Comparison of ENCODE assay signal across 8 mouse cellular contexts in genomic region chr16:33684162-33684702, GRCm38 (mm10). TPM values are rescaled to one million over a fixed set of nuclear protein-coding genes. Genes with fewer than 3 reads are reported as not detected.
A peak's percentile ranks its signal among the peaks of the same experiment; 100 is the strongest.
DNase-seq lines count a peak whose midpoint lies in the region; ATAC-seq and TF ChIP-seq lines count a peak whose summit lies in the region.

Gene Heg1, plus strand, starts transcription at chr16:33684370.

- H3K79me2 ChIP-seq in C2C12 (ENCODE audit: control insufficient read depth, insufficient read depth) (peaks cover 38% of the 10 kb centered on the region), myocyte (ENCODE audit: control insufficient read depth, insufficient read depth) (peaks cover 42% of the 10 kb centered on the region)
- peaks cover 3% of the 10 kb centered on the region; the same call in 1 of the 2 replicates for H3K79me2 ChIP-seq in liver, adult 2 months (ENCODE audit: control insufficient read depth, insufficient read depth, low read length)

- WGBS in bone marrow, adult 2 months = 1% methylated on average over 52 of the region's 57 CpGs
- WGBS in embryonic facial prominence, embryonic 14.5 days = 0% methylated on average over 11 of the region's 57 CpGs
- WGBS in liver, adult 2 months = 2% methylated on average over 41 of the region's 57 CpGs
- WGBS in stomach, embryonic 14.5 days = under 1% methylated on average over 49 of the region's 57 CpGs

- ATAC-seq in embryonic facial prominence, embryonic 14.5 days (ENCODE audit: low read depth) = peak; percentile 86
- peak; percentile 57; the same call in 1 of the 2 replicates for ATAC-seq in stomach, embryonic 14.5 days (ENCODE audit: insufficient number of reproducible peaks, insufficient read depth, low FRiP score, low read depth)

- H3K4me2 ChIP-seq in embryonic facial prominence, embryonic 14.5 days (ENCODE audit: low read depth, low read length) = peak within 1 kb of the TSS; percentile 95
- peak within 1 kb of the TSS; percentile 98 for H3K4me2 ChIP-seq in myocyte (ENCODE audit: low read depth)
- peak within 1 kb of the TSS; percentile 83 for H3K4me2 ChIP-seq in stomach, embryonic 14.5 days (replicated peaks; ENCODE audit: low read depth, low read length)

- no peaks in the 10 kb centered on the region for H3K9me3 ChIP-seq in embryonic facial prominence, embryonic 14.5 days (ENCODE audit: control insufficient read depth, low read length)
- H3K9me3 ChIP-seq in stomach, embryonic 14.5 days (ENCODE audit: control insufficient read depth, low read depth, low read length) = no peaks in the 10 kb centered on the region

- peak; percentile 18 for TF ChIP-seq CTCF in C2C12 (IDR thresholded peaks at IDR 0.05; ENCODE audit: control insufficient read depth, insufficient read depth, insufficient read length)
- TF ChIP-seq CTCF in bone marrow, adult 2 months (IDR thresholded peaks at IDR 0.05; ENCODE audit: control insufficient read depth, insufficient read depth, low read length) = no peak
- no peak for TF ChIP-seq CTCF in liver, adult 2 months (IDR thresholded peaks at IDR 0.05; ENCODE audit: low read depth, low read length)

- H3K27me3 ChIP-seq in C2C12 (ENCODE audit: control insufficient read depth, insufficient read depth, insufficient read length) (no peaks in the 10 kb centered on the region), myocyte (ENCODE audit: control insufficient read depth, insufficient read depth, insufficient read length) (no peaks in the 10 kb centered on the region)
- no peaks in the 10 kb centered on the region for H3K27me3 ChIP-seq in embryonic facial prominence, embryonic 14.5 days (replicated peaks; ENCODE audit: control insufficient read depth, insufficient read depth, low read length)
- H3K27me3 ChIP-seq in liver, adult 2 months (ENCODE audit: control insufficient read depth, insufficient read depth, low read length) = no peaks in the 10 kb centered on the region
- no peaks in the 10 kb centered on the region for H3K27me3 ChIP-seq in stomach, embryonic 14.5 days (ENCODE audit: control insufficient read depth, insufficient read depth, low read length)

- H3K4me1 ChIP-seq in bone marrow, adult 2 months (ENCODE audit: control insufficient read depth, insufficient read depth, low read length) = peaks cover 2% of the 10 kb centered on the region
- H3K4me1 ChIP-seq in embryonic facial prominence, embryonic 14.5 days (ENCODE audit: control insufficient read depth, insufficient read depth, low read length) = peaks cover 30% of the 10 kb centered on the region
- H3K4me1 ChIP-seq in liver, adult 2 months (ENCODE audit: control insufficient read depth, insufficient read depth, low read length) = peaks cover 2% of the 10 kb centered on the region; the same call in 1 of the 2 replicates
- peaks cover 19% of the 10 kb centered on the region; the same call in 1 of the 2 replicates for H3K4me1 ChIP-seq in stomach, embryonic 14.5 days (ENCODE audit: control insufficient read depth, insufficient read depth, low read length)

- H3ac ChIP-seq in C2C12 (ENCODE audit: control insufficient read depth, insufficient read length, low read depth) (peak within 1 kb of the TSS; percentile 98), myocyte (ENCODE audit: control insufficient read depth, insufficient read length) (peak within 1 kb of the TSS; percentile 95)

- H3K36me3 ChIP-seq in C2C12 (ENCODE audit: control insufficient read depth, insufficient read depth) = no peaks in the 10 kb centered on the region
- no peaks in the 10 kb centered on the region for H3K36me3 ChIP-seq in embryonic facial prominence, embryonic 14.5 days (ENCODE audit: control insufficient read depth, insufficient read depth, low read length)
- H3K36me3 ChIP-seq in liver, adult 2 months (ENCODE audit: control insufficient read depth, insufficient read depth, low read length) = no peaks in the 10 kb centered on the region
- no peaks in the 10 kb centered on the region for H3K36me3 ChIP-seq in myocyte (ENCODE audit: control insufficient read depth, insufficient read depth)
- H3K36me3 ChIP-seq in stomach, embryonic 14.5 days (ENCODE audit: control insufficient read depth, insufficient read depth, low read length) = no peaks in the 10 kb centered on the region

- peaks cover 13% of the 10 kb centered on the region for H3K79me3 ChIP-seq in C2C12 (ENCODE audit: low read depth)

- peak within 1 kb of the TSS; percentile 65 for H3K4me3 ChIP-seq in C2C12 (ENCODE audit: insufficient read depth, poor library complexity, severe bottlenecking)
- H3K4me3 ChIP-seq in bone marrow, adult 2 months (replicated peaks; ENCODE audit: control insufficient read depth, low read depth, low read length) = peak within 1 kb of the TSS; percentile 57
- H3K4me3 ChIP-seq in embryonic facial prominence, embryonic 14.5 days (ENCODE audit: low read depth, low read length) = peak within 1 kb of the TSS; percentile 84
- H3K4me3 ChIP-seq in liver, adult 2 months (ENCODE audit: insufficient read depth, low read depth, low read length) = peak within 1 kb of the TSS; percentile 85
- H3K4me3 ChIP-seq in myocyte = peak within 1 kb of the TSS; percentile 52
- peak within 1 kb of the TSS; percentile 93 for H3K4me3 ChIP-seq in stomach, embryonic 14.5 days (ENCODE audit: low read depth, low read length)

- peak; percentile 63; the same call in 1 of the 2 replicates for TF ChIP-seq POLR2A in bone marrow, adult 2 months (IDR thresholded peaks at IDR 0.05; ENCODE audit: borderline replicate concordance, control insufficient read depth, low read depth, low read length)
- 0 out of 2 replicates have a peak, but pooled peaks have one; percentile 25 for TF ChIP-seq POLR2A in liver, adult 2 months (IDR thresholded peaks at IDR 0.05; ENCODE audit: extremely low read depth, insufficient read depth, low read length)
- TF ChIP-seq POLR2A in myocyte (IDR thresholded peaks at IDR 0.05; ENCODE audit: insufficient read length, low read depth) = peak; percentile 83

- H3K9ac ChIP-seq in embryonic facial prominence, embryonic 14.5 days (ENCODE audit: low read depth, low read length) = peak within 1 kb of the TSS; percentile 93
- peak within 1 kb of the TSS; percentile 94 for H3K9ac ChIP-seq in liver, adult 2 months (ENCODE audit: low read depth, low read length)
- H3K9ac ChIP-seq in stomach, embryonic 14.5 days (replicated peaks; ENCODE audit: low read depth, low read length) = peak within 1 kb of the TSS; percentile 85

- H3K27ac ChIP-seq in bone marrow, adult 2 months (ENCODE audit: control insufficient read depth, insufficient read depth, low read depth, low read length, poor library complexity) = peak within 1 kb of the TSS; percentile 78
- peak within 1 kb of the TSS; percentile 79 for H3K27ac ChIP-seq in embryonic facial prominence, embryonic 14.5 days (replicated peaks; ENCODE audit: low read depth, low read length)
- H3K27ac ChIP-seq in liver, adult 2 months (replicated peaks; ENCODE audit: insufficient read depth, low read depth, low read length) = peak within 1 kb of the TSS; percentile 77
- H3K27ac ChIP-seq in stomach, embryonic 14.5 days (ENCODE audit: low read length) = peak within 1 kb of the TSS; percentile 89

- DNase-seq in embryonic facial prominence, embryonic 14.5 days (ENCODE audit: low spot score) = peak; percentile 88
- DNase-seq in heart, adult 9 months (ENCODE audit: low spot score in 2 of 2) = peak; percentile 91
- DNase-seq in kidney, adult 9 months = peak; percentile 73
- DNase-seq in liver, adult 2 months (ENCODE audit: extremely low read depth, low read depth, low spot score) = peak; percentile 20

TF ChIP-seq in C2C12, 6 proteins besides CTCF, POLR2A, EP300 and RAD21:
- TF ChIP-seq FOSL1 (IDR thresholded peaks at IDR 0.05; ENCODE audit: insufficient read depth, low read length, poor library complexity, severe bottlenecking) (no peak), MAX (IDR thresholded peaks at IDR 0.05) (no peak), USF1 (IDR thresholded peaks at IDR 0.05; ENCODE audit: low read depth) (no peak), MYOG (IDR thresholded peaks at IDR 0.05; ENCODE audit: control insufficient read depth, extremely low read depth, insufficient read length) (no peak), MYOD1 (IDR thresholded peaks at IDR 0.05; ENCODE audit: control insufficient read depth, insufficient read length, low read depth) (no peak)

TF ChIP-seq in myocyte, 11 proteins besides CTCF, POLR2A, EP300 and RAD21:
- TF ChIP-seq MYOD1 (IDR thresholded peaks at IDR 0.05; ENCODE audit: control insufficient read depth in 1 of 3, insufficient read length in 2 of 3, low read depth in 2 of 3) (peak in 1 of 3 experiments; percentile 43), MYOG (IDR thresholded peaks at IDR 0.05; ENCODE audit: control insufficient read depth in 1 of 3, insufficient read depth in 1 of 3, insufficient read length in 2 of 3, low read depth in 2 of 3) (peak in 1 of 3 experiments; percentile 21), REST (IDR thresholded peaks at IDR 0.05; ENCODE audit: insufficient read depth, insufficient read length) (no peak), TCF12 (IDR thresholded peaks at IDR 0.05; ENCODE audit: insufficient read depth, poor library complexity, severe bottlenecking) (no peak), POLR2AphosphoS2 (IDR thresholded peaks at IDR 0.05; ENCODE audit: insufficient read length, low read depth) (peak; percentile 80), TCF3 (IDR thresholded peaks at IDR 0.05; ENCODE audit: insufficient read length, low read depth) (peak; percentile 8)

RNA-seq across cellular contexts. Expression of gene Heg1, which starts in this region (rescaled TPM):
- polyA plus RNA-seq in C2C12 (2012; fragmentation: generic; extraction: Trizol) (4.4 TPM), myocyte (2012; fragmentation: generic; extraction: Trizol) (28.3 TPM)
- 10.0 and 10.1 TPM in 2 replicates for polyA plus RNA-seq in bone marrow, adult 2 months (2011; ENCODE audit: insufficient read depth, insufficient read length, low replicate concordance, missing spikeins)
- polyA plus RNA-seq in embryonic facial prominence, embryonic 14.5 days (2014; fragmentation: Nextera tagmentation; extraction: Ambion mirVana) = 24.6 and 25.4 TPM in 2 replicates
- 8.6 and 12.6 TPM in 2 replicates for total RNA-seq in liver, adult 2 months (2014; rRNA removed)
- 5.7 and 5.8 TPM in 2 replicates for polyA plus RNA-seq in liver, adult 2 months (2012; rRNA removed)
- polyA plus RNA-seq in stomach, embryonic 14.5 days (2014; fragmentation: Nextera tagmentation; extraction: Ambion mirVana) = 22.9 and 27.2 TPM in 2 replicates

Comparison
In these comparisons a context has a peak if more than half of its experiments do, and no peak if none do; other contexts are left out.
1. Peak in every context shown above with its lines: DNase-seq, ATAC-seq, H3K4me3 ChIP-seq and H3K27ac ChIP-seq.
2. POLR2A ChIP-seq: peak in every context shown above with its lines; median percentile 83 in myocyte; 63 in bone marrow, adult 2 months; 25 in liver, adult 2 months.
3. DNase-seq: peak in every context shown above with its lines; median percentile 91 in heart, adult 9 months; 88 in embryonic facial prominence, embryonic 14.5 days; 73 in kidney, adult 9 months; 20 in liver, adult 2 months.